Mouse (Mus musculus): ENCODE measurements around the gene Med22. TPM values are rescaled to one million over a fixed set of nuclear protein-coding genes. Genes with fewer than 3 reads are reported as not detected.
"Not testable (repeated sequence)": the region's sequence is repeated elsewhere in the genome, so short reads cannot be mapped to it uniquely, and the experiment has no call there.

Gene Med22
- total RNA-seq, 4 experiments from 2014 or later, result 46.7 to 55.4 (median 50.1) TPM

GRCm38 (mm10) chr2:26916738-26917137 is 6.3 kb upstream of the Med22 start:
- DNase-seq (ENCODE audit: low spot score in 2 of 2), result peak in 1 of 2 experiments; percentile 26

- DNase-seq (ENCODE audit: low spot score in 2 of 2), result peak; percentile 74 to 82
These were observed 5.7 kb upstream of the Med22 start, which contains the start of the genes Surf2 and Surf1 for GRCm38 (mm10) chr2:26915927-26916728. Gene Surf2, plus strand, starts transcription at chr2:26916367. Gene Surf1, minus strand, starts transcription at chr2:26916530.

- DNase-seq (ENCODE audit: low spot score in 2 of 2), result no peak
These were observed 3.9 kb upstream of the Med22 start for GRCm38 (mm10) chr2:26914148-26914941.

GRCm38 (mm10) chr2:26913416-26914147 is 3.1 kb upstream of the Med22 start:
- no peak for DNase-seq (ENCODE audit: low spot score in 2 of 2)

- no peak for DNase-seq (ENCODE audit: low spot score in 2 of 2)
These were observed 1.8 kb upstream of the Med22 start for GRCm38 (mm10) chr2:26912253-26912770.

- peak in 1 of 2 experiments; percentile 46 for DNase-seq (ENCODE audit: low spot score in 2 of 2)
These were observed 703 bp upstream of the Med22 start for GRCm38 (mm10) chr2:26910994-26911765.

- DNase-seq (ENCODE audit: low spot score in 2 of 2), result no peak
These were observed 1.1 kb downstream of the Med22 start for GRCm38 (mm10) chr2:26909387-26909784.

- DNase-seq (ENCODE audit: low spot score in 2 of 2), result peak in 1 of 2 experiments; percentile 4
These were observed 1.6 kb downstream of the Med22 start for GRCm38 (mm10) chr2:26908710-26909386.

- no peak for DNase-seq (ENCODE audit: low spot score in 2 of 2)
These were observed 3.4 kb downstream of the Med22 start for GRCm38 (mm10) chr2:26907109-26907508.

GRCm38 (mm10) chr2:26906431-26906830 is 4.0 kb downstream of the Med22 start:
- no peak for DNase-seq (ENCODE audit: low spot score in 2 of 2)

GRCm38 (mm10) chr2:26905936-26906335 is 4.5 kb downstream of the Med22 start:
- no peak for DNase-seq (ENCODE audit: low spot score in 2 of 2)

GRCm38 (mm10) chr2:26903311-26903710 is 7.2 kb downstream of the Med22 start:
- DNase-seq (ENCODE audit: low spot score in 2 of 2), result no peak

- peak; percentile 82 to 97 for DNase-seq (ENCODE audit: low spot score in 2 of 2)
These were observed 7.8 kb downstream of the Med22 start, which contains the start of gene Surf6 for GRCm38 (mm10) chr2:26902467-26903220. Gene Surf6, minus strand, starts transcription at chr2:26902879.

- DNase-seq (ENCODE audit: low spot score in 2 of 2), result no peak
These were observed 8.6 kb downstream of the Med22 start for GRCm38 (mm10) chr2:26901834-26902400.

GRCm38 (mm10) chr2:26900731-26901130 is 9.7 kb downstream of the Med22 start:
- DNase-seq (ENCODE audit: low spot score in 2 of 2), result no peak

GRCm38 (mm10) chr2:26895898-26896297 is 14.6 kb downstream of the Med22 start:
- DNase-seq (ENCODE audit: low spot score in 2 of 2), result no peak

- not testable (repeated sequence) for DNase-seq (ENCODE audit: low spot score in 2 of 2)
These were observed 24.3 kb downstream of the Med22 start for GRCm38 (mm10) chr2:26886170-26886569.

GRCm38 (mm10) chr2:26885541-26885940 is 24.9 kb downstream of the Med22 start:
- DNase-seq (ENCODE audit: low spot score in 2 of 2), result not testable (repeated sequence)

GRCm38 (mm10) chr2:26878571-26878970 is 31.9 kb downstream of the Med22 start:
- no peak for DNase-seq (ENCODE audit: low spot score in 2 of 2)
